Mouse (Mus musculus) olfactory bulb, adult 2 months (tissue): ENCODE measurements around the gene Krtap7-1. TPM values are rescaled to one million over a fixed set of nuclear protein-coding genes. Genes with fewer than 3 reads are reported as not detected.

Experiments used
- H3K27ac ChIP-seq: fragments of 200-500 bp; 2 replicates; pipeline ENCODE4 v1.5.1; 2012; ENCODE audit warnings: low read depth, low read length; ENCODE audit not compliant: insufficient read depth
- H3K4me1 ChIP-seq: fragments of 200-500 bp; 2 replicates; pipeline ENCODE4 v1.6.1; 2012; ENCODE audit warnings: low read length; ENCODE audit not compliant: control insufficient read depth, insufficient read depth
- H3K4me3 ChIP-seq: fragments of 200-500 bp; 2 replicates; pipeline ENCODE4 v1.5.1; 2012; ENCODE audit warnings: mild to moderate bottlenecking, low read depth, low read length, moderate library complexity; ENCODE audit not compliant: insufficient read depth
- CTCF ChIP-seq: fragments of 200-500 bp; IDR thresholded peaks from 2 replicates; pipeline ENCODE4 v1.5.1; 2012; ENCODE audit warnings: low read depth, mild to moderate bottlenecking, low read length, moderate library complexity; ENCODE audit not compliant: insufficient read depth
- POLR2A ChIP-seq: fragments of 200-500 bp; IDR thresholded peaks from 2 replicates; pipeline ENCODE4 v1.6.1; 2012; ENCODE audit warnings: mild to moderate bottlenecking, low read depth, low read length, moderate library complexity; ENCODE audit not compliant: insufficient read depth
- WGBS: fragments of 180-500 bp; shearing (Covaris S2); methylation state at CpG from one replicate; pipeline ENCODE4 v1.1.7; 2018; 5-methylcytosine and 5-hydroxymethylcytosine counted together
- polyA plus RNA-seq: library from polyadenylated mRNA; stranded (reverse); fragments of >200 nt; gene quantifications from 2 replicates; pipeline ENCODE4 v1.2.4, GENCODE M21; 2012; ENCODE audit warnings: low replicate concordance; ENCODE audit not compliant: missing spikeins, insufficient read depth, insufficient read length

The Krtap7-1 gene
- polyA plus RNA-seq, 1 experiment: not detected

GRCm38 (mm10) chr16:89517635-89518034, 9.5 kb upstream of the Krtap7-1 start:
- TF ChIP-seq POLR2A (no peak), CTCF (no peak)
- H3K4me3 ChIP-seq: no peak overlapping the region
- no peaks in the 10 kb centered on the region; the same call in 1 of the 2 replicates for H3K4me1 ChIP-seq
- WGBS: 65% methylated on average over 9 of the region's 9 CpGs
- H3K27ac ChIP-seq: no peak overlapping the region

- H3K4me3 ChIP-seq: no peak overlapping the region
- WGBS: 69% methylated on average over 7 of the region's 7 CpGs
- H3K27ac ChIP-seq: no peak overlapping the region
- no peaks in the 10 kb centered on the region; the same call in 1 of the 2 replicates for H3K4me1 ChIP-seq
- TF ChIP-seq POLR2A (no peak), CTCF (no peak)
Measured at GRCm38 (mm10) chr16:89513431-89513830, 5.3 kb upstream of the Krtap7-1 start.

DNA sequence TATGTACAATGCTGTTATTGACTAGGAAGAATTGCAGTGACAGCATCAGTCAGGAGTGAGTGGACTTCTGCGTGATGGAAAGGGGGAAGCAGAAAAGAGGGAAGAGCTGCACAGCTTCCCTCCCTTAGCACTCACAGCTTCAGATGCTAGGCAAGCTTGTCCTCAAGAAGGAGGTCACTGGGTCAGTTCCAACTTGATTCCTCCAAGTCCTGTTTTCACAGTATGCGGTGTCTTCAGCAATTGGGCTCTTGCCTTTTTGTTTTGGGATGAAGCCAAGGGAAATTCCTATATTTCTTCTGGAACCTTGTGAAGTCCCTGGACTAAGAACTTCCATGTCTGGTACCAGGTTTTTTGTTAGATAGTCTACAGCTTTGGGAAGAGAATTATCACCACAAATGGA, 4.6 kb downstream of the Krtap7-1 start:
- 70% methylated on average over 2 of the region's 2 CpGs for WGBS
- TF ChIP-seq POLR2A: no peak
- TF ChIP-seq CTCF: no peak
- Histone ChIP-seq H3K27ac (no peak overlapping the region), H3K4me1 (no peaks in the 10 kb centered on the region), H3K4me3 (no peak overlapping the region)

- H3K4me1 ChIP-seq: no peaks in the 10 kb centered on the region
- H3K27ac ChIP-seq: no peak overlapping the region
- H3K4me3 ChIP-seq: no peak overlapping the region
- no peak for TF ChIP-seq CTCF
- TF ChIP-seq POLR2A: no peak
- WGBS: 90% methylated on average over 5 of the region's 5 CpGs
Measured at GRCm38 (mm10) chr16:89501870-89502269, 6.3 kb downstream of the Krtap7-1 start.

GRCm38 (mm10) chr16:89497002-89497401, 11.1 kb downstream of the Krtap7-1 start:
- Histone ChIP-seq H3K4me3 (no peak overlapping the region), H3K4me1 (no peaks in the 10 kb centered on the region), H3K27ac (no peak overlapping the region)
- 67% methylated on average over 5 of the region's 5 CpGs for WGBS
- no peak for TF ChIP-seq CTCF
- TF ChIP-seq POLR2A: no peak

DNA sequence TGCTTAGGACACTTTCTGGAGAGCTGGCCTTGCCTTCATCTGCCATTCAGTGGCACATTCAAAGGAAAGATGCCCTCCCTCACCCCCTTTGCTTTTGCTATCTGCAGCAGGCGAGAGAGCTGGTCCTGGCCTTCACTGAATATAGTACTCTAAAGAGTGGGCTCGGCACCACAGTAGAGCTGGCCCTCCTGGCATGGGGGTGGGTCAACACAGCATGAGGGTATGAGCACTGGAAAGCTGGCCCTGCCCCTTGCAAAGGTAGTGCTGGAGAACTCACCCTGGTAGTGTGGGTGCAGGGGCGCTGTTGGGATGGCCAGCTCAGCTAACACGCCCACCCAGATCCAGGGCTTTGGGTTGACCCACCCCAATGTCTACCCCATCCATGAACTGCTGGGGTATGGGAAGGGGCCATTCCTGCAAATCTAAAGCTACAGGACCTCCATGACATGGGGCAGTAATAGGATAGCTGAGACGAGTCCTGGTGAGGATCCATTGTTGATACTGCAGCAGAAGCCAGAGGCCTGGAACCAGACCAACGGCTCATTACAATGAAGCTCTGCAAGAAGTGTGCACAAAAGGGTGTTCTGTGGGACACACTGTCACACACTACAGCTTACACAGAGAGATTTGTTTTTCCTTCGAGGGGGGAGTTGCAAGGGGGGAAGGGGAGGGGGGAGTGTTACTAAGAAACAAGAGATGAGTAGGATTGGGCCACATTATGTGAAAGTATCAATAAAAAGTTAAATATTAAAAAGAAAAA, 12.5 kb downstream of the Krtap7-1 start:
- TF ChIP-seq POLR2A (no peak), CTCF (no peak)
- WGBS: 67% methylated on average over 7 of the region's 7 CpGs
- no peak overlapping the region for H3K27ac ChIP-seq
- H3K4me1 ChIP-seq: no peaks in the 10 kb centered on the region
- H3K4me3 ChIP-seq: no peak overlapping the region

DNA sequence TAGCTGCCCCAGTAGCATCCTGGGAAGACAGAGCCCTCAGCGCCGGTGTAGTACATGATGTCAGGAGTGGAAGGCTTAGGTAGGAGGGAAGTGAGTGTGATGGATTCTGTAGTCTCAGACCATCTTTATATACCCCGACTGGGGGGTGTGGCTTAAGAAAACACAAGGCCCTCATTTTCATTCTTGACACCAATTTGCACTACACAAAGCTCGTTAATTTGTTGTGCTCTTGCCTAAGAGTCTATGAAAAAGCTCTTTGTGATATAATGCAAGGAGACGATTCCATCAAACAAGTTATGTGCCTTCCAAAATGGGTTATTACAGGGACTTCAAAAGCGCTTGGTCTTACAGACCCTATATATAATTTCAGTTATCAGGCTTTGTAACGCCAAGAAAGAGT, 20.3 kb downstream of the Krtap7-1 start, which contains the start of gene Krtap8-1:
TSS of gene Krtap8-1 (minus strand) at position 101 of the 400 bp plus-strand sequence.
- Histone ChIP-seq H3K4me1 (no peaks in the 10 kb centered on the region), H3K27ac (no peak within 1 kb of the TSS), H3K4me3 (no peak within 1 kb of the TSS)
- TF ChIP-seq CTCF: no peak
- no peak for TF ChIP-seq POLR2A
- WGBS: 80% methylated on average over 7 of the region's 7 CpGs

DNA sequence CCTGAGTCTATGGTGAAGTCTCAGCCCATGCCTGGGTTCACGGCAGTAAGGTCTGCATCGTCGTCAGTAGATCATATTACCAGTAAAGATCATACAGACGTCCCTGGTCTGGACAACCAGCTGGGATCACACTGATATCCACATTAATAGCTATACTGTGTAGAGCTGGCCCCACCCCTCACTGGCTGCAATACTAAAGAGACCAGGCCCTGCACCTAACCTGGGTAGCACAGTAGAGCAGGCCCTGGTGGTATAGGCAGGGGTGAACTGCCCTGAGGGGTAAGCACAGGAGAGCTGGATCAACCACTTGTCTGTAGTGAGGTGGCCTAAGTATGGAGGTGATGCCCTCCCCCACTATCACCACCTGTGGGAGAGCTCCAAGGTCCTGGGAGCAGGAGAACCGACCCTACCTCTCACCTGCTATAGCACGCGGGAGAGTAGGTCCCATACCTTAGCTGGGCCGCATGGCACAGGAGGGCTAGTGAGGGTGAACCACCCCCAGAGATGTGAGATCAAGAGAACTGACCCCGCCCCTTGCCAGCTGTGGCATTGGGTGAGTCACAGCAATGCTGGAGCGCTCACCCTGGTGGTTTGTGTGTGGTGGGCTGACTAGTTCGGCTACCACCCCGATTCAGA, 30.3 kb downstream of the Krtap7-1 start:
- Histone ChIP-seq H3K4me3 (no peak overlapping the region), H3K27ac (no peak overlapping the region), H3K4me1 (no peaks in the 10 kb centered on the region)
- TF ChIP-seq POLR2A: no peak
- no peak for TF ChIP-seq CTCF
- 90% methylated on average over 12 of the region's 12 CpGs for WGBS

GRCm38 (mm10) chr16:89461189-89461588, 46.9 kb downstream of the Krtap7-1 start:
- Histone ChIP-seq H3K4me3 (no peak overlapping the region), H3K27ac (no peak overlapping the region), H3K4me1 (no peaks in the 10 kb centered on the region)
- 75% methylated on average over 5 of the region's 5 CpGs for WGBS
- no peak for TF ChIP-seq POLR2A
- TF ChIP-seq CTCF: no peak

Other genes starting within 250 kb of the Krtap7-1 start
- gene Krtap21-1, start 104.5 kb downstream of the Krtap7-1 start, polyA plus RNA-seq: not detected in 2 replicates
- not detected in 2 replicates for gene Krtap6-2, start 88.2 kb downstream of the Krtap7-1 start, polyA plus RNA-seq
- not detected in 2 replicates for gene Krtap8-1, start 20.4 kb downstream of the Krtap7-1 start, polyA plus RNA-seq
- not detected in 2 replicates for gene Krtap11-1, start 62.9 kb upstream of the Krtap7-1 start, polyA plus RNA-seq